Comparison of ENCODE assay signal across 11 mouse cellular contexts in genomic region chr12:108118902-108119531, GRCm38 (mm10).
DNase-seq lines count a peak whose midpoint lies in the region; ATAC-seq and TF ChIP-seq lines count a peak whose summit lies in the region.
"Had no signal": no experiment of that assay in that cellular context is flagged by ENCODE, and none has a peak within 500 bp of the region (broad histone marks: within the 10 kb centered on the region; RNA-seq: fewer than 3 reads in every experiment).

No protein-coding gene starts in this region.

- TF ChIP-seq POLR2A in cerebellum, adult 2 months (IDR thresholded peaks at IDR 0.05; ENCODE audit: borderline replicate concordance, insufficient read depth, low read length): no peak

- no peaks in the 10 kb centered on the region for H3K27me3 ChIP-seq in heart, embryonic 13.5 days (replicated peaks)
- no peaks in the 10 kb centered on the region for H3K27me3 ChIP-seq in neural tube, embryonic 14.5 days (ENCODE audit: control insufficient read depth, insufficient read depth, low read length)
- no peaks in the 10 kb centered on the region for H3K27me3 ChIP-seq in cerebellum, adult 2 months (ENCODE audit: control insufficient read depth, insufficient read depth, low read length)
- H3K27me3 ChIP-seq: CH12.LX; liver, embryonic 15.5 days had no signal

- no peak overlapping the region for H3K27ac ChIP-seq in heart, embryonic 13.5 days (replicated peaks)
- no peak overlapping the region for H3K27ac ChIP-seq in neural tube, embryonic 14.5 days (ENCODE audit: low read depth, low read length)
- H3K27ac ChIP-seq in cerebellum, adult 2 months (ENCODE audit: insufficient read depth, low read length): no peak overlapping the region
- H3K27ac ChIP-seq: liver, embryonic 15.5 days had no signal

- TF ChIP-seq CTCF in cerebellum, adult 2 months (IDR thresholded peaks at IDR 0.05; ENCODE audit: borderline replicate concordance, insufficient read depth, low read depth, low read length): no peak

- no peak for ATAC-seq in heart, embryonic 13.5 days (ENCODE audit: extremely low read depth, insufficient number of reproducible peaks, low FRiP score, low TSS enrichment)
- peak; percentile 51 for ATAC-seq in neural tube, embryonic 14.5 days (ENCODE audit: low read depth)
- no peak for ATAC-seq in erythroid progenitor cell, adult 5-6 weeks (replicated peaks; ENCODE audit: low FRiP score, poor library complexity, severe bottlenecking)

- peak overlapping the region; percentile 59 for H3K4me2 ChIP-seq in heart, embryonic 13.5 days
- H3K4me2 ChIP-seq in neural tube, embryonic 14.5 days (ENCODE audit: low read depth, low read length): peak overlapping the region; percentile 32
- H3K4me2 ChIP-seq: liver, embryonic 15.5 days had no signal

- peaks cover 25% of the 10 kb centered on the region for H3K4me1 ChIP-seq in heart, embryonic 13.5 days
- H3K4me1 ChIP-seq in neural tube, embryonic 14.5 days (ENCODE audit: control insufficient read depth, insufficient read depth, low read length): peaks cover 15% of the 10 kb centered on the region
- H3K4me1 ChIP-seq in cerebellum, adult 2 months (ENCODE audit: control insufficient read depth, insufficient read depth, low read length): peaks cover 7% of the 10 kb centered on the region
- H3K4me1 ChIP-seq: liver, embryonic 15.5 days had no signal

- no peak for DNase-seq in heart, adult 18-20 months
- DNase-seq in heart, postnatal 4 days: peak; percentile 61
- DNase-seq in lung, postnatal 14 days: peak; percentile 17
- DNase-seq in cerebellum, adult 2 months: no peak
- DNase-seq in right cerebral cortex, postnatal 25 days: no peak
- DNase-seq: cerebellum, adult 9-11 months had no signal

- WGBS in heart, embryonic 13.5 days: 37% methylated on average over 19 of the region's 19 CpGs
- 16% methylated on average over 19 of the region's 19 CpGs for WGBS in neural tube, embryonic 14.5 days
- 58% methylated on average over 19 of the region's 19 CpGs for WGBS in cerebellum, adult 2 months

- H3K9ac ChIP-seq in heart, embryonic 13.5 days: peak overlapping the region; percentile 54; the same call in 1 of the 2 replicates
- H3K9ac ChIP-seq in neural tube, embryonic 14.5 days (replicated peaks; ENCODE audit: low read depth, low read length): no peak overlapping the region
- H3K9ac ChIP-seq: liver, embryonic 15.5 days had no signal

- H3K36me3 ChIP-seq in heart, embryonic 13.5 days: peaks cover 37% of the 10 kb centered on the region
- H3K36me3 ChIP-seq in neural tube, embryonic 14.5 days (ENCODE audit: control insufficient read depth, insufficient read depth, low read length): no peaks in the 10 kb centered on the region

- peak overlapping the region; percentile 2 for H3K4me3 ChIP-seq in heart, embryonic 13.5 days
- H3K4me3 ChIP-seq in neural tube, embryonic 14.5 days (ENCODE audit: low read depth, low read length): no peak overlapping the region
- no peak overlapping the region for H3K4me3 ChIP-seq in cerebellum, adult 2 months (replicated peaks; ENCODE audit: insufficient read depth, low read depth, low read length)
- H3K4me3 ChIP-seq: liver, embryonic 15.5 days had no signal

- no peaks in the 10 kb centered on the region for H3K9me3 ChIP-seq in heart, embryonic 13.5 days
- H3K9me3 ChIP-seq in neural tube, embryonic 14.5 days (ENCODE audit: control insufficient read depth, low read length): no peaks in the 10 kb centered on the region
- H3K9me3 ChIP-seq: liver, embryonic 15.5 days had no signal

Comparison
In these comparisons a context has a peak if more than half of its experiments do, and no peak if none do; other contexts are left out.
1. DNase-seq: peak in heart, postnatal 4 days (single experiment) and lung, postnatal 14 days (single experiment); none in heart, adult 18-20 months (0 of 2), cerebellum, adult 2 months (0 of 2) and right cerebral cortex, postnatal 25 days (single experiment).